Mouse (Mus musculus): ENCODE measurements at regions not wholly inside any gene's neighbourhood (a gene's known extent, or its start where the extent isn't known, plus 50 kb on each side); places are given as distances from the start of the nearest gene placed in this dataset.

DNA sequence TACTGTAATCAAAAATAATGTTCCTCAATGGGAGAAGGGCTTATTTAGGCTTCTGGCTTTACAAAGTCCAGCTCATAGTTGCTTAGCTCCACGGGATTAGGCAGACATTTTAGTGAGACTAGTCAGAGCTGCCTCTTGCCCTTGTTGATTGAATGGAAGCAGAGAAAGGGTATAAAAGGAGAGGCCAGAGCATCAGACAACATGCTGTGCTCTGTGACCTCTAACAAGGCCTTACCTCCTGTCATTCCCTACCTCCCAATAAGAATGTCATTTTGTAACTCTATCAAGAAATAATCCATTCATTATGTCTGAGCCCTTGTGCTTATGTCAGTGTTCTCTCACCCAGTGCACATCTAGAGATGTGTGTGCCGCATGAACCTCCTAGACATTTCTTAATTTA is 430.3 kb downstream of the Ndufa4 start:
- no peak for TF ChIP-seq CTCF (IDR thresholded peaks at IDR 0.05; ENCODE audit: low read depth)
- TF ChIP-seq EP300 (IDR thresholded peaks at IDR 0.05; ENCODE audit: low read depth): no peak

All from liver, postnatal 0 days (tissue).